7 mouse cellular contexts compared by ENCODE assay signal in genomic region chr17:32321836-32322235, GRCm38 (mm10). TPM values are rescaled to one million over a fixed set of nuclear protein-coding genes. Genes with fewer than 3 reads are reported as not detected.
A peak's percentile ranks its signal among the peaks of the same experiment; 100 is the strongest.
DNase-seq lines count a peak whose midpoint lies in the region; ATAC-seq and TF ChIP-seq lines count a peak whose summit lies in the region.

No protein-coding gene starts in this region.

- no peaks in the 10 kb centered on the region for H3K9me3 ChIP-seq in lung, embryonic 14.5 days (ENCODE audit: low read depth, low read length)
- H3K9me3 ChIP-seq in embryonic facial prominence, embryonic 10.5 days = no peaks in the 10 kb centered on the region
- H3K9me3 ChIP-seq in hindbrain, embryonic 14.5 days (ENCODE audit: control insufficient read depth, low read length) = no peaks in the 10 kb centered on the region
- H3K9me3 ChIP-seq in midbrain, embryonic 12.5 days = no peaks in the 10 kb centered on the region

- ATAC-seq in lung, embryonic 14.5 days (ENCODE audit: insufficient read depth) = no peak
- no peak for ATAC-seq in hindbrain, embryonic 14.5 days (ENCODE audit: low FRiP score)
- ATAC-seq in midbrain, embryonic 12.5 days (ENCODE audit: low FRiP score, low read depth) = no peak
- no peak for ATAC-seq in activated CD4-positive, CD25-positive, alpha-beta regulatory T cell, adult 4 months

- H3K4me1 ChIP-seq in lung, embryonic 14.5 days (ENCODE audit: insufficient read depth) = peaks cover 3% of the 10 kb centered on the region
- peaks cover 21% of the 10 kb centered on the region for H3K4me1 ChIP-seq in embryonic facial prominence, embryonic 10.5 days
- peaks cover 20% of the 10 kb centered on the region for H3K4me1 ChIP-seq in hindbrain, embryonic 14.5 days (replicated peaks; ENCODE audit: control insufficient read depth, insufficient read depth, low read length)
- peaks cover 27% of the 10 kb centered on the region for H3K4me1 ChIP-seq in midbrain, embryonic 12.5 days

- peak overlapping the region; percentile 74 for H3K9ac ChIP-seq in lung, embryonic 14.5 days
- H3K9ac ChIP-seq in hindbrain, embryonic 14.5 days = peak overlapping the region; percentile 81
- peak overlapping the region; percentile 85 for H3K9ac ChIP-seq in midbrain, embryonic 12.5 days (replicated peaks)

- H3K27ac ChIP-seq in lung, embryonic 14.5 days (ENCODE audit: low read depth) = peak overlapping the region; percentile 97
- H3K27ac ChIP-seq in embryonic facial prominence, embryonic 10.5 days (replicated peaks) = peak overlapping the region; percentile 96
- peak overlapping the region; percentile 83 for H3K27ac ChIP-seq in hindbrain, embryonic 14.5 days
- H3K27ac ChIP-seq in midbrain, embryonic 12.5 days (replicated peaks) = peak overlapping the region; percentile 96

- no peak for DNase-seq in lung, embryonic 14.5 days
- no peak for DNase-seq in lung, postnatal 10 days
- DNase-seq in embryonic facial prominence, embryonic 10.5 days (ENCODE audit: low spot score) = no peak
- no peak for DNase-seq in hindbrain, embryonic 14.5 days (ENCODE audit: low spot score)
- no peak for DNase-seq in layer of hippocampus, adult 18-20 months (ENCODE audit: low spot score in 2 of 2)

- WGBS in lung, embryonic 14.5 days = 8% methylated on average over 6 of the region's 6 CpGs
- WGBS in embryonic facial prominence, embryonic 10.5 days = 27% methylated on average over 6 of the region's 6 CpGs
- 28% methylated on average over 6 of the region's 6 CpGs for WGBS in hindbrain, embryonic 14.5 days
- WGBS in midbrain, embryonic 12.5 days = 25% methylated on average over 6 of the region's 6 CpGs

- peak overlapping the region; percentile 95 for H3K4me2 ChIP-seq in lung, embryonic 14.5 days
- peak overlapping the region; percentile 83 for H3K4me2 ChIP-seq in hindbrain, embryonic 14.5 days (replicated peaks)
- peak overlapping the region; percentile 80 for H3K4me2 ChIP-seq in midbrain, embryonic 12.5 days (replicated peaks)

- no peaks in the 10 kb centered on the region for H3K27me3 ChIP-seq in lung, embryonic 14.5 days (ENCODE audit: insufficient read depth, low read length)
- no peaks in the 10 kb centered on the region for H3K27me3 ChIP-seq in embryonic facial prominence, embryonic 10.5 days (replicated peaks; ENCODE audit: low read depth, poor library complexity, severe bottlenecking)
- H3K27me3 ChIP-seq in hindbrain, embryonic 14.5 days (ENCODE audit: control insufficient read depth, insufficient read depth, low read length) = no peaks in the 10 kb centered on the region
- H3K27me3 ChIP-seq in midbrain, embryonic 12.5 days = no peaks in the 10 kb centered on the region

- peak overlapping the region; percentile 96 for H3K4me3 ChIP-seq in lung, embryonic 14.5 days (ENCODE audit: low read depth, low read length)
- peak overlapping the region; percentile 89 for H3K4me3 ChIP-seq in embryonic facial prominence, embryonic 10.5 days
- H3K4me3 ChIP-seq in hindbrain, embryonic 14.5 days (replicated peaks; ENCODE audit: low read length) = peak overlapping the region; percentile 70
- peak overlapping the region; percentile 81 for H3K4me3 ChIP-seq in midbrain, embryonic 12.5 days

- H3K36me3 ChIP-seq in lung, embryonic 14.5 days (ENCODE audit: insufficient read depth) = peaks cover 53% of the 10 kb centered on the region
- peaks cover 62% of the 10 kb centered on the region for H3K36me3 ChIP-seq in embryonic facial prominence, embryonic 10.5 days (replicated peaks)
- peaks cover 35% of the 10 kb centered on the region for H3K36me3 ChIP-seq in hindbrain, embryonic 14.5 days (replicated peaks; ENCODE audit: control insufficient read depth, insufficient read depth)
- H3K36me3 ChIP-seq in midbrain, embryonic 12.5 days = peaks cover 34% of the 10 kb centered on the region

- no peak for TF ChIP-seq CTCF in lung, embryonic 14.5 days (IDR thresholded peaks at IDR 0.05; ENCODE audit: low read depth)

RNA-seq across cellular contexts. Expression of gene Akap8, which starts 0.8 kb away (rescaled TPM):
- polyA plus RNA-seq in lung, embryonic 14.5 days (2014; fragmentation: Nextera tagmentation; extraction: Ambion mirVana) = 45.4 and 54.3 TPM in 2 replicates
- polyA plus RNA-seq in embryonic facial prominence, embryonic 10.5 days (2016; fragmentation: Nextera tagmentation; extraction: Ambion mirVana) = 152 and 159 TPM in 2 replicates
- polyA plus RNA-seq in hindbrain, embryonic 14.5 days (2014; fragmentation: Nextera tagmentation; extraction: Ambion mirVana) = 41.8 and 46.2 TPM in 2 replicates
- 140 and 151 TPM in 2 replicates for polyA plus RNA-seq in midbrain, embryonic 12.5 days (2016; fragmentation: Nextera tagmentation; extraction: Ambion mirVana)
- 10 to 100 TPM; 79.0 to 84.6 TPM for total RNA-seq in layer of hippocampus, adult 18-20 months (2021)
- polyA plus RNA-seq in activated CD4-positive, CD25-positive, alpha-beta regulatory T cell, adult 4 months (2017; shearing (Covaris generic)) = 100 to 1,000 TPM; 117 to 118 TPM

RNA-seq across cellular contexts. Expression of gene Akap8l, which starts 28.6 kb away (rescaled TPM):
- 68.7 and 82.0 TPM in 2 replicates for polyA plus RNA-seq in lung, embryonic 14.5 days (2014; fragmentation: Nextera tagmentation; extraction: Ambion mirVana)
- 93.0 and 94.5 TPM in 2 replicates for polyA plus RNA-seq in embryonic facial prominence, embryonic 10.5 days (2016; fragmentation: Nextera tagmentation; extraction: Ambion mirVana)
- polyA plus RNA-seq in hindbrain, embryonic 14.5 days (2014; fragmentation: Nextera tagmentation; extraction: Ambion mirVana) = 111 and 121 TPM in 2 replicates
- polyA plus RNA-seq in midbrain, embryonic 12.5 days (2016; fragmentation: Nextera tagmentation; extraction: Ambion mirVana) = 131 and 133 TPM in 2 replicates
- 100 to 1,000 TPM; 185 to 206 TPM for total RNA-seq in layer of hippocampus, adult 18-20 months (2021)
- polyA plus RNA-seq in activated CD4-positive, CD25-positive, alpha-beta regulatory T cell, adult 4 months (2017; shearing (Covaris generic)) = 10 to 100 TPM; 43.6 to 50.5 TPM

RNA-seq across cellular contexts. Expression of gene Brd4, which starts 37.3 kb away (rescaled TPM):
- polyA plus RNA-seq in lung, embryonic 14.5 days (2014; fragmentation: Nextera tagmentation; extraction: Ambion mirVana) = 111 and 114 TPM in 2 replicates
- polyA plus RNA-seq in embryonic facial prominence, embryonic 10.5 days (2016; fragmentation: Nextera tagmentation; extraction: Ambion mirVana) = 116 and 122 TPM in 2 replicates
- 87.9 and 89.3 TPM in 2 replicates for polyA plus RNA-seq in hindbrain, embryonic 14.5 days (2014; fragmentation: Nextera tagmentation; extraction: Ambion mirVana)
- 108 and 116 TPM in 2 replicates for polyA plus RNA-seq in midbrain, embryonic 12.5 days (2016; fragmentation: Nextera tagmentation; extraction: Ambion mirVana)
- total RNA-seq in layer of hippocampus, adult 18-20 months (2021) = 100 to 1,000 TPM; 109 to 119 TPM
- 10 to 100 TPM; 61.8 to 71.6 TPM for polyA plus RNA-seq in activated CD4-positive, CD25-positive, alpha-beta regulatory T cell, adult 4 months (2017; shearing (Covaris generic))
